Mouse (Mus musculus): ENCODE measurements around the gene Zswim3.

- TF ChIP-seq CTCF (conservative IDR thresholded peaks at IDR 0.05; ENCODE audit: insufficient read depth, insufficient read length, low read depth, low read length): no peak
- no peak for TF ChIP-seq POLR2A (IDR thresholded peaks at IDR 0.05; ENCODE audit: low read depth, low read length)
These were observed 22.4 kb downstream of the Zswim3 start for GRCm38 (mm10) chr2:164827146-164827850.
